Mouse (Mus musculus) forebrain, postnatal 0 days (tissue): ENCODE measurements around the gene Bin2. TPM values are rescaled to one million over a fixed set of nuclear protein-coding genes. Genes with fewer than 3 reads are reported as not detected.

Source experiments
- ATAC-seq: fragments of 200-750 bp; cut with Nextera tagmentation; 2 replicates; pipeline ENCODE4 v1.8.0; 2017; ENCODE audit warnings: mild to moderate bottlenecking, moderate library complexity
- DNase-seq: peaks from one replicate; pipeline ENCODE4 v3.0.0-alpha.2; 2015
- H3K27ac ChIP-seq: fragments of 300-500 bp; sonication (generic); 2 replicates; pipeline ENCODE4 v1.5.1; 2014; ENCODE audit warnings: low read depth, mild to moderate bottlenecking, antibody characterized with exemption, low read length, moderate library complexity, mixed read lengths
- H3K27me3 ChIP-seq: fragments of 300-500 bp; sonication (generic); 2 replicates; pipeline ENCODE4 v1.6.1; 2014; ENCODE audit warnings: mild to moderate bottlenecking, low read length, mixed read lengths; ENCODE audit not compliant: insufficient read depth
- H3K36me3 ChIP-seq: fragments of 300-500 bp; sonication (generic); 2 replicates; pipeline ENCODE4 v1.6.1; 2014; ENCODE audit warnings: mild to moderate bottlenecking, moderate library complexity; ENCODE audit not compliant: insufficient read depth
- H3K4me1 ChIP-seq: fragments of 300-500 bp; sonication (generic); 2 replicates; pipeline ENCODE4 v1.6.1; 2014; ENCODE audit warnings: antibody characterized with exemption; ENCODE audit not compliant: insufficient read depth
- H3K4me2 ChIP-seq: fragments of 300-500 bp; sonication (generic); 2 replicates; pipeline ENCODE4 v1.6.1; 2014; ENCODE audit warnings: low read depth, mild to moderate bottlenecking, moderate library complexity
- H3K4me3 ChIP-seq: fragments of 300-500 bp; sonication (generic); 2 replicates; pipeline ENCODE4 v1.5.1; 2014; ENCODE audit warnings: low read depth, low read length, mixed read lengths
- H3K9ac ChIP-seq: fragments of 300-500 bp; sonication (generic); 2 replicates; pipeline ENCODE4 v1.6.1; 2014; ENCODE audit warnings: mild to moderate bottlenecking
- H3K9me3 ChIP-seq: fragments of 300-500 bp; sonication (generic); 2 replicates; pipeline ENCODE4 v1.6.1; 2016; ENCODE audit warnings: low read length
- CTCF ChIP-seq: sonication (generic); IDR thresholded peaks from 2 replicates; pipeline ENCODE4 v1.5.1; 2016; ENCODE audit warnings: antibody characterized with exemption, control low read depth, low read depth
- WGBS: fragments of 180-500 bp; shearing (Covaris S2); extraction: QIAGEN DNeasy Blood & Tissue Kit; methylation state at CpG from one replicate; pipeline ENCODE4 v1.1.7; 2014; 5-methylcytosine and 5-hydroxymethylcytosine counted together
- polyA plus RNA-seq: library from polyadenylated mRNA; unstranded; fragments of >200 nt; fragmentation: Nextera tagmentation; extraction: Ambion mirVana; gene quantifications from 2 replicates; pipeline ENCODE4 v1.2.1, GENCODE M21; 2015
- total RNA-seq: library from RNA; depleted of rRNA; stranded (reverse); fragments of >200 nt; gene quantifications from 2 replicates; pipeline ENCODE4 v1.2.3, GENCODE M21; 2014

Bin2 gene
- total and polyA plus RNA-seq, 2 experiments from 2014 or later = 1.4 TPM

- TF ChIP-seq CTCF = no peak
Measured at GRCm38 (mm10) chr15:100684450-100684849, 15.1 kb upstream of the Bin2 start.

GRCm38 (mm10) chr15:100683041-100683440, 13.7 kb upstream of the Bin2 start:
- DNase-seq (peak; percentile 86), ATAC-seq (peak; percentile 29; the same call in 1 of the 2 replicates)
- Histone ChIP-seq H3K4me3 (no peak overlapping the region), H3K36me3 (no peaks in the 10 kb centered on the region), H3K4me1 (no peaks in the 10 kb centered on the region), H3K27ac (no peak overlapping the region), H3K27me3 (no peaks in the 10 kb centered on the region), H3K9ac (no peak overlapping the region), H3K9me3 (no peaks in the 10 kb centered on the region), H3K4me2 (no peak overlapping the region)
- WGBS = 47% methylated on average over 2 of the region's 2 CpGs
- TF ChIP-seq CTCF = peak; percentile 91

More at GRCm38 (mm10) chr15:100684450-100684849, 15.1 kb upstream of the Bin2 start:
- Histone ChIP-seq H3K4me2 (no peak overlapping the region), H3K9ac (no peak overlapping the region), H3K9me3 (no peaks in the 10 kb centered on the region), H3K27ac (no peak overlapping the region), H3K27me3 (no peaks in the 10 kb centered on the region), H3K4me3 (no peak overlapping the region), H3K36me3 (no peaks in the 10 kb centered on the region), H3K4me1 (no peaks in the 10 kb centered on the region)
- ATAC-seq (no peak), DNase-seq (no peak)
- 69% methylated on average over 10 of the region's 10 CpGs for WGBS

GRCm38 (mm10) chr15:100681770-100682169, 12.4 kb upstream of the Bin2 start:
- Histone ChIP-seq H3K4me3 (no peak overlapping the region), H3K4me1 (no peaks in the 10 kb centered on the region), H3K27me3 (no peaks in the 10 kb centered on the region), H3K36me3 (no peaks in the 10 kb centered on the region), H3K9me3 (no peaks in the 10 kb centered on the region), H3K27ac (no peak overlapping the region), H3K4me2 (no peak overlapping the region), H3K9ac (no peak overlapping the region)
- TF ChIP-seq CTCF = no peak
- DNase-seq (no peak), ATAC-seq (no peak)
- 38% methylated on average over 7 of the region's 7 CpGs for WGBS

- no peaks in the 10 kb centered on the region for H3K36me3 ChIP-seq
- ATAC-seq (no peak), DNase-seq (no peak)
- H3K9me3 ChIP-seq = no peaks in the 10 kb centered on the region
- no peak overlapping the region for H3K27ac ChIP-seq
- H3K27me3 ChIP-seq = no peaks in the 10 kb centered on the region
- no peak overlapping the region for H3K9ac ChIP-seq
- 44% methylated on average over 3 of the region's 3 CpGs for WGBS
- H3K4me3 ChIP-seq = no peak overlapping the region
- no peak for TF ChIP-seq CTCF
- no peaks in the 10 kb centered on the region for H3K4me1 ChIP-seq
- H3K4me2 ChIP-seq = no peak overlapping the region
Measured at GRCm38 (mm10) chr15:100680381-100680780, 11.0 kb upstream of the Bin2 start.

GRCm38 (mm10) chr15:100679005-100679404, 9.7 kb upstream of the Bin2 start:
- Histone ChIP-seq H3K9me3 (no peaks in the 10 kb centered on the region), H3K27ac (no peak overlapping the region), H3K9ac (no peak overlapping the region), H3K4me3 (no peak overlapping the region), H3K4me2 (no peak overlapping the region), H3K4me1 (no peaks in the 10 kb centered on the region), H3K36me3 (no peaks in the 10 kb centered on the region), H3K27me3 (no peaks in the 10 kb centered on the region)
- no peak for DNase-seq
- no peak for ATAC-seq
- TF ChIP-seq CTCF = no peak
- 94% methylated on average over 14 of the region's 14 CpGs for WGBS

GRCm38 (mm10) chr15:100678581-100678980, 9.2 kb upstream of the Bin2 start:
- H3K9ac ChIP-seq = no peak overlapping the region

GRCm38 (mm10) chr15:100677675-100678074, 8.3 kb upstream of the Bin2 start:
- no peak overlapping the region for H3K4me3 ChIP-seq
- 70% methylated on average over 8 of the region's 8 CpGs for WGBS
- no peak for TF ChIP-seq CTCF
- no peak overlapping the region for H3K9ac ChIP-seq
- H3K4me1 ChIP-seq = no peaks in the 10 kb centered on the region
- ATAC-seq (no peak), DNase-seq (no peak)
- H3K4me2 ChIP-seq = no peak overlapping the region
- H3K27me3 ChIP-seq = no peaks in the 10 kb centered on the region
- no peaks in the 10 kb centered on the region for H3K36me3 ChIP-seq
- no peak overlapping the region for H3K27ac ChIP-seq
- no peaks in the 10 kb centered on the region for H3K9me3 ChIP-seq

More at GRCm38 (mm10) chr15:100678581-100678980, 9.2 kb upstream of the Bin2 start:
- H3K4me1 ChIP-seq = no peaks in the 10 kb centered on the region
- TF ChIP-seq CTCF = no peak
- H3K27me3 ChIP-seq = no peaks in the 10 kb centered on the region
- no peaks in the 10 kb centered on the region for H3K36me3 ChIP-seq
- no peak overlapping the region for H3K4me3 ChIP-seq
- no peak overlapping the region for H3K27ac ChIP-seq
- H3K4me2 ChIP-seq = no peak overlapping the region
- no peak for ATAC-seq
- WGBS = 86% methylated on average over 12 of the region's 12 CpGs
- no peak for DNase-seq
- H3K9me3 ChIP-seq = no peaks in the 10 kb centered on the region
